Mouse (Mus musculus): ENCODE data around the gene Ndufaf3. TPM values are rescaled to one million over a fixed set of nuclear protein-coding genes. Genes with fewer than 3 reads are reported as not detected.

Gene Ndufaf3
- total RNA-seq, 2 experiments from 2014 or later = 59.6 to 63.4 TPM

- peak; percentile 67 to 71 for DNase-seq (ENCODE audit: low spot score in 2 of 2)
These were observed 6.8 kb upstream of the Ndufaf3 start for GRCm38 (mm10) chr9:108573774-108574690.

GRCm38 (mm10) chr9:108572321-108572720, 5.1 kb upstream of the Ndufaf3 start:
- DNase-seq (ENCODE audit: low spot score in 2 of 2) = no peak

GRCm38 (mm10) chr9:108571401-108571973, 4.3 kb upstream of the Ndufaf3 start:
- DNase-seq (ENCODE audit: low spot score in 2 of 2) = no peak

- DNase-seq (ENCODE audit: low spot score in 2 of 2) = peak; percentile 75 to 77
These were observed 3.1 kb upstream of the Ndufaf3 start for GRCm38 (mm10) chr9:108570207-108570896.

- DNase-seq (ENCODE audit: low spot score in 2 of 2) = peak; percentile 76 to 85
These were observed 2.4 kb upstream of the Ndufaf3 start, which contains the start of gene Dalrd3 for GRCm38 (mm10) chr9:108569381-108570206. Gene Dalrd3 (plus strand): TSS chr9:108569886.

GRCm38 (mm10) chr9:108568511-108568921, 1.3 kb upstream of the Ndufaf3 start:
- DNase-seq (ENCODE audit: low spot score in 2 of 2) = peak in 1 of 2 experiments; percentile 15

GRCm38 (mm10) chr9:108567931-108568419, 741 bp upstream of the Ndufaf3 start:
- DNase-seq (ENCODE audit: low spot score in 2 of 2) = no peak

- peak in 1 of 2 experiments; percentile 17 for DNase-seq (ENCODE audit: low spot score in 2 of 2)
These were observed 1.1 kb downstream of the Ndufaf3 start for GRCm38 (mm10) chr9:108565881-108566814.

GRCm38 (mm10) chr9:108564131-108564530, 3.1 kb downstream of the Ndufaf3 start:
- no peak for DNase-seq (ENCODE audit: low spot score in 2 of 2)

- DNase-seq (ENCODE audit: low spot score in 2 of 2) = no peak
These were observed 3.6 kb downstream of the Ndufaf3 start for GRCm38 (mm10) chr9:108563671-108564070.

- peak; percentile 91 to 94 for DNase-seq (ENCODE audit: low spot score in 2 of 2)
These were observed 6.9 kb downstream of the Ndufaf3 start, which contains the start of gene Impdh2 for GRCm38 (mm10) chr9:108560227-108560841. Gene Impdh2 (plus strand): TSS chr9:108560286.

- no peak for DNase-seq (ENCODE audit: low spot score in 2 of 2)
These were observed 8.1 kb downstream of the Ndufaf3 start for GRCm38 (mm10) chr9:108559169-108559568.

GRCm38 (mm10) chr9:108546875-108547274, 20.4 kb downstream of the Ndufaf3 start:
- DNase-seq (ENCODE audit: low spot score in 2 of 2) = no peak

- DNase-seq (ENCODE audit: low spot score in 2 of 2) = no peak
These were observed 21.2 kb downstream of the Ndufaf3 start for GRCm38 (mm10) chr9:108545986-108546385.

GRCm38 (mm10) chr9:108540846-108541245, 26.4 kb downstream of the Ndufaf3 start:
- DNase-seq (ENCODE audit: low spot score in 2 of 2) = no peak

GRCm38 (mm10) chr9:108531496-108531895, 35.7 kb downstream of the Ndufaf3 start:
- no peak for DNase-seq (ENCODE audit: low spot score in 2 of 2)

- no peak for DNase-seq (ENCODE audit: low spot score in 2 of 2)
These were observed 36.3 kb downstream of the Ndufaf3 start for GRCm38 (mm10) chr9:108530954-108531353.

- no peak for DNase-seq (ENCODE audit: low spot score in 2 of 2)
These were observed 41.8 kb downstream of the Ndufaf3 start for GRCm38 (mm10) chr9:108525400-108525799.

GRCm38 (mm10) chr9:108523341-108523740, 43.9 kb downstream of the Ndufaf3 start:
- no peak for DNase-seq (ENCODE audit: low spot score in 2 of 2)

Data from layer of hippocampus, postnatal 10 days (tissue).